Mouse (Mus musculus) frontal cortex, postnatal 14 days (tissue): ENCODE results near the gene Stk19.

ENCODE experiments used
- DNase-seq, 2 experiments: peaks; one replicate each; pipeline ENCODE4 v3.0.0; 2022; ENCODE audit warnings: low spot score in 2 of 2

Stk19 gene

DNA sequence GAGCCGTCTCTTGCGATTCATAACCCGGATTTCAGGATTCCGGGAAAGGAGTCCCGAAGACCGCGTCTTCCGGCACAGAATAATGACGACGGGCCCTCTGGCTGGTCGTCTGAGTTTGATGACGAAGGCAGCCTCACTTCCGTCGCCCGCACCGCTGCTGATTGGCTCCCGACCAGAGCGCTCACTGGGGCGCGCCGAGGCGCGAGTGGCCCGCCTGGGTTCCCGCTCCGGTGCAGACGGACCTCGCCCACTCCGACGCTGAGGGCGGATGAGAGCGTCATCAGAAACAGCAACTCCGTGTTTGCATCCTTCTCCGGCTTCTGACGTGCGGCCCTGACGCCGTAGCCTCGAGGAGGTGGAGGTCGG lies at the start of gene Stk19, which contains the start of gene Dxo:
TSS of gene Stk19 (minus strand) at position 90 of the 366 bp plus-strand sequence.
TSS of gene Dxo (plus strand) at position 164 of the 366 bp plus-strand sequence.
- peak; percentile 96 for DNase-seq

DNA sequence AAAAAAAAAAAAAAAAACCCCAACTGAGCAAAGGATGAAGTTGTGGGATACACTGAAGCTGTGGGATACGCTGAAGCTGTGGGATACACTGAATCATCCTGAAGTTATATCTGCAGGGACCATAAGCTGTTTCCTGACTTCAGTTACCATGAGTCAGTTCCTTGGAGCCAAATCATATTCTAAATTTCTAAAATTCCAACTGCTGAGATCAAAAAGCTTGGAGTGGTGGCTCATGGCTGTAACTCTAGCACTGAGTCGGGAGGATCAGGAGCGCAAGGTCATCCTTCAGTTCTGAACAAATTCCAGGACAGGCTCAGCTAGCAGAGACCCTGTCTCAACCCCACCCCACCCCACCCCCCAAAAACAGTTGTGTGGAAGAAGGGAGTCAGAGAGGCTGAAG lies 48.9 kb upstream of the Stk19 start:
- DNase-seq, result no peak

- DNase-seq, result no peak
Measured at GRCm38 (mm10) chr17:34884704-34885103, 48.0 kb upstream of the Stk19 start.

DNA sequence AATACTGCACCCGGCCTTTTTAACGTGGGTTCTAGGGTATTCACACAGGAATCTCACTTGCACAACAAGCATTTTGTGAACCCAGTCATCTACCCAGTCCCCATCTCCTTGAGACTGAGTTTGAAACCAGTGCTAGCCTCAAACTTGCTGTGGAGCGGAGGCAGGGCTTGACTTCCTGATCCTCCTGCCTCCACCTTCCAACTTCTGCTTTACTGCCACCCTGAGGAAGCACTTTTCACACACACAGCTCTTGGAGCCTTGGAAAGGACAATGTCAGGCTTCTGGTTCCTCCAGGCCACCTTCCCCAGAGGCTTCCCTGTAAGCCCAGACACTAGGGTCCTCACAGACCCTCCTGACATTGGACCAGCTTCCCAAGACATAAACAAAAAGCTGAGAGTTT lies 46.6 kb upstream of the Stk19 start:
- no peak for DNase-seq

DNA sequence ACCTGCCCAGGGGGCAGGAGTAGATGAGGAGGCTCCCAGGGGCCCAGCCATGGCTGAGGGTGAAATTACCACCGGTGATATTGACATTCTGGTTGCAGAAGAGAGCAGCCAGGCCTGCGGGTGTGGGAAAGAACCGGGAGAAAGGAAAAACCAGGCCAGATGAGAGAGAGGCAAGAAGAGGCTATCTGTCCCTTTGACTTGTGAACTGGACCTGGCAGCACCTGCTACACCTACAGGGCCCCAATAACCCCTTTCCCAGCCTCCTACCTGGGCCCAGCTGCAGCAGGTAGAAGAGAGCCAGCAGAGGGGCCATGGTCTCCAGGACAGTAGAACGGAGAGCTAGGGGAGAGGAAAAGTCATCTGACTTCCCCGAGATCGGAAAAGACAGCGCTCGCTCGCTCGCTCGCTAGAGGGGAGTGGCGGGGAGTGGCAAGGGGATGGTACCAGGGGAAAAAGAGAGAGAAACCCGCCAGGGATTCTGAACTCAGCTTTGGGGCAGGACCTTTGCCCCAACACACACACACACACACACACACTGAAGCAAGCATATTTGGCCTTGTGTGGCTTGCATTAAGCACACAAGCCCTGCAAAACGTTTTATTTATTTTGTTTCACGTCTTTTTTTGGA lies 45.1 kb upstream of the Stk19 start, which contains the start of gene Gm20547:
TSS of gene Gm20547 (minus strand) at position 360 of the 628 bp plus-strand sequence.
- DNase-seq, result no peak

DNA sequence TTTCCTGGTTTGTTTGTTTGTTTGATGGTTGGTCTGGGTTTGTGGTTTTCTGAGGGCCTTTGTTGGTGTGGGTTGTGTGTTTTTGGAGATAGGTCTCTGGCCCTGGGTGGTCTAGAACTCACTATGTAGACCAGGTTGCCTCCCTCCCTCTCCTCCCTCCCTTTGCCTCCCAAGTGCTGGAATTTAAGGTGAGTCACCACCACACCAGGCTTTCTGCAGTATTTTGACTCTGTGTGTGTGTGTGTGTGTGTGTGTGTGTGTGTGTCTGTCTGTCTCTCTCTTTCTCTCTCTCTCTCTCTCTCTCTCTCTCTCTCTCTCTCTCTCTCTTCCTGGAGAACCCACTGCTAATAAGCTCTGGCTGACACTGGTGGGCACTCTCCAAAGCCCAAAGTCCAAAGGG lies 44.4 kb upstream of the Stk19 start:
- DNase-seq, result no peak

DNA sequence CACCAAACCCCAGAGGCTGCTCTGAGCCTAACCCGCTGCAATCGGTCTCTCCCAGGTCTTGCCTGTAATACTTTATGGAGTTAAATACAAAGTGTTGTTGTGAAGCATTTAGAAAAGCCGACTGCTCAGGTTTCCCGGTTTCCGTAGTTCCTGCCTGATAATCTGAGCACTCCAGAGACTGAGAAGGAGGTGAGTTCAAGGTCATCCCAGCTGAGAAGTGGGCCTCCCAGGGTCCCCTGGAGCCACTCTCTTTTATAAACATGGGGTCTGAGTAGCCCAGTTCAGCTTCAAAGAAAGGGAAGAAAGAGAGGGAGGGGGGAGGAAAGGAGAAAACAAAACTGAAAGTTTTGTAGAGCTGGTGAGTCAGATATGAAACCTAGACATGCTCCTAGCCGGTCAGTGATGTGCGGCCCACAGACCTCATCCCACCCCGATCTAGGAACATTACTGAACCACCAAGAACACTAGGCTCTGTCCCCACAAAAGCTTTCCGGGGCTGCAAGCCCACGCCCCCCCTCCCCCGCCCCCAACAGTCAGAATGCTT lies 42.7 kb upstream of the Stk19 start, which contains the start of gene Zbtb12:
TSS of gene Zbtb12 (plus strand) at position 148 of the 544 bp plus-strand sequence.
- no peak for DNase-seq

GRCm38 (mm10) chr17:34874321-34874720 lies 37.6 kb upstream of the Stk19 start:
- DNase-seq, result no peak

DNA sequence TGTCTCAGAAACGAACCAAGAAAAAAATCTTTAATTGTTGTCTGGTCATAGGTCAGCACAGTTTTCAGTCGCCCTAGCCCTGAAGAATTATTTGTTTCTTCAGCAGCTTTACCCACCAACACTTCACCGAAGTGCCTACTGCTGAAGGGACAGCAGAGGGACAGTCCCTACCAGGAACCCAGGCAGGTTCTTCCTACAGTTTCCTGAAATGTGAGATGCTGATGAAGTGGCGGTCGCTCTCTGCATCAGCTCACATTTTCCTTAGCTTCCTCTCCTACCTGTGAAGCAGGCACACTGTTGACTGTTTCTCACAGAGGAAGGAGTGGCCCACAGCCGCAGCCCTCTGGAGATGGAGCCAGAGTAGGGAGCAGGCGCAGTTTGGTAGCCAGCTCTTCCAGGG lies 29.2 kb upstream of the Stk19 start:
- no peak for DNase-seq

GRCm38 (mm10) chr17:34862416-34863081 lies 25.8 kb upstream of the Stk19 start, which contains the start of gene Cfb:
TSS of gene Cfb (minus strand) at chr17:34862518.
- no peak for DNase-seq

DNA sequence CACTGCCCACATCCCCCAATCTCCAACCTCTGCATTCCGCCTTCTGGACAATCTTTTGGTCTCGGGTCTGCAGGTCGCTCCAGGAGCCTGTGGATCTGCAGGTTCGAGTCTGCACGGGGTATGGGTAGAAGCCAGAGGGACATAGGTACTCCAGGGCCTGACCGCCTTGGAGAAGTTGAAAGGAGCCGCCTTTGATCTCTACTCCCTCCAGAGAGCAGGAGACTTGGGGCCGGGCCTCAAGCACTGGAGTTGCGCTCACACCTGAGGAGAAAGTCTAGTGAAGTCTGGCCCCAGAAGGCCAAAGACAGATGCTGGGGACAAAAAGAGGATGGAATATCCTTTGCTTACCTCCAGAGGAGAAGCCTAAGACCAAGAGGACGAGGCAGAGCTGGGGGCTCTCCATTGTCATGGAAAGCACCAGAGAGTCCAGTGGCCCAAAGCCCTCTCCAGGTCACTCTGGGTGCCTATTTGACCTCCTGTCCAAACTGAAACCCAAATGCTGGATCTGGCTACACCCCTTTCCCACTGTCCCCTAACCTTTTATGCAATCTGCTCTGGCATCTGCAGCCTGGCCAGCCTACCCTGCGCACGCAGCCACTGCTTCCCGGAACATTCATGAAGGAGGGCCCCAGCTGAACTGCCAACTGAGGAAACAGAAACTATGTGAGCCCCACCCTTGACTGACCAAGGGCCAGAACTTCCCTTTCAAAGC lies 25.1 kb upstream of the Stk19 start:
- DNase-seq, result no peak

DNA sequence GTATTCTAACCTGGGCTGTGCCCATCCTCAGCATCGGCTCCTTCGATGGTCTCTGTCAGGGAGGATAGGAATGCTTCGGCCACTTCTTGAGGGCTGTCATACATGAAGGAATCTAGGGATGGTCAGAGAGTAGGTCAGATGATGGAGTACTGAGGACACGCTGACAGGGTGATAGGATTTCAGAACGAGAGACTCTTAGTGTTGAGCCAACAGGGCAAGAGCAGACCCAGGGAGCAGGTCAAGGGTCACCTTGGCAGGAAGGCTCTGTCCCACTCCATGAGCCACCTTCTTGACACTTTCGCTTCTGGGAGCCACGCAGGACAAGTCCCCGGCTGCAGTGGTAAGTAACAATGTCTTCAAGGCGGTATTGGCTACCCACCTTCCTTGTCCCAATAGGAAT lies 23.8 kb upstream of the Stk19 start:
- no peak for DNase-seq

DNA sequence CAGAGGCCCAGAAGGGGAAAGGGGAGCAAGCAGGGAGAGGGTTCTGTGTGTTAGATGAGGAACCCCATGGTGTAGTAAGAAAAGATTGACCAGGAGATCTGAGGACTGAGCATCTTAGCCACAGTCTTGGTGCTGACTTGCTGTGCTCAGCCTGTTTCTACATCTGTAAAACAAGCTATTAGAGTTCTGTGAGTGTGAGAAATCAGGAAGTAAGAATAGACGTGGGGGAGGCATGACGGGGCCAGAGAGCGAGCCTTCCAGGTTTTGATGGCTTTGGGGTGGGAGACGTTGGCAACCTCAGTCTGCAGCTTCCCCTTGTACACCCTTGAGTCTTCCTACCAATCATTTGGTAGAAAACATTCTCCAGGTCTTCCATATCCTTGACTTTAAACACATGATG lies 21.9 kb upstream of the Stk19 start:
- no peak for DNase-seq

DNA sequence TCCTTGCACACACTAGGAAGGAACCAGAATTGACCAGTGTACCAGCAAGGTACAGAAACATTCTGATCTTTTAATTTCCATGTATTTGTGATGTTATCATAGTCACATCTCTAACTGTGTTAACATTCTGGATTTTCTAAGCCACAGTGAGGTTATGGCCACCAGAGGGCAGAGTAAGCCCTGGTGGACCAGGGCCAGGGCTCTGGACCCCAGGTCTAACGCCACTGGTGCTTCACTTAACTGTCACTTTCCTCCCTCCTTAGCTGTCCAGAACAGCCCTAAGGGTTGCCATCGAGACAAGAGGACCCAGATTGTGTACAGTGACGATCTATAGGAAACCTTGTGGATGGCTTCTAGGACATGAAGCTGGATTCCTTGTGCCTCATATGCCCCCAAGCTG lies 19.1 kb upstream of the Stk19 start:
- DNase-seq, result no peak

DNA sequence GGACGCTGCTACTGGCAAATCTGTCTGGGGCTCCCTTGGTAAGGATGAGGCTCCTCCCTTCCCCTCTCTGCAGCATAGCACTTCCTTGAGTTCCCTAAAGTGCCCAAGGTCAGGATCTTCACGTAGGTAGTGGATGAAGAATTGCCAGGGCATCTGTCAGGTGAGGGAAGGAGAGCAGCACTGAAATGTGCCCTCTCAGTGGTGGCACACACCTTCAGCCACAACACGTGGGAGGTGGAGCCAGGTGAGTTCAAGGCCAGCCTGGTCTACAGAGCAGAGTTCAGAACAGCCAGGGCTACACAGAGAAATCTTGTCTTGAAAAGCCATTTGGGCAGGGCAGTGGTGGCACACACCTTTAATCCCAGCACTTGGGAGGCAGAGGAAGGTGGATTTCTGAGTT lies 18.0 kb upstream of the Stk19 start:
- DNase-seq, result no peak

DNA sequence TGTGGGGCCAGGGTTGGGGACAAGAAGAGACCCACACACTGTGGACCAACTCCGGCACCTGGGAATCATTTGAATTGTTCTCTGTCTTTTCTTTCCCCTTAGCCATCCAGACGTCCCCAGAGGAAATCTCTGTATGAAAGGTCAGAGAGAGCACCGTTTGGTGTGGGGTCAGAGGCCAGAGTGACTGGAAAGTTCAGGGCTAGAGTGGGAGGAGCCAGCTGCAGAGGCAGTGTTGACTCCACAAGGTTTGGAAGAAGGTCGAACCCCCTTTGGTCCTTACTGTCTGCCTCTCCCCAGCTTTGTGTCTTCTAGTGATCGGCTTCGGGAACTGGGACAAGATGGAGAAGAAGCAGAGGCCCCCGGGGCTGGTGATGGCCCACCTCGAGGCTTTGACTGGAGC lies 16.8 kb upstream of the Stk19 start:
- DNase-seq, result no peak

DNA sequence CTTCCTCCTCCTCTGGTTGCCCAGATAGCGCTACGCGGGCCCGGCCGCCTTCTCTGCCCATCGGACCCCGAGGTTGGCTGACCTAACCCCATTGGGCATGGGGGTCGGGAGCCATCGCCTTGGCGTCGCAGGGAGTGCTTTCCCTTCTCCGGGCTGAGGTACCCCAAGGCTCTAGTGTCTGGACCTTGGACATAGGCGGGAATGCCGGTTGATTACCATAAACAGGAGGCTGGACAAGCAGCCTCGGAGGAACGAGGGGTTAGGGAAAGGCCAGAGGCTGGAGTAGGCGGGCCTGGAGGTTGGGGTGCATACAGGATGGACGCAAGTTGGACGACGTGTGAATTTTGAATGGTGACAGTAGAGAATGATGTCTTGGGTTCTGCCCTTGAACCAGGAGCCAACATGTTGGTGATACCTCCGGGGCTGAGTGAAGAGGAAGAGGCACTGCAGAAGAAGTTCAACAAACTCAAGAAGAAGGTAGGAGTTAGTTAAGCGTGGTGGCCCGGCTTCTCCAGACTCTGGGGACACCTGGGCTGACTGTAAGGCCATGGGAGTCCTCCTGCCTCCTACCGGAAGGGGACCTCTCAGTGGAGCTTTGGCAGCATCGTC lies 13.9 kb upstream of the Stk19 start:
- no peak for DNase-seq

- peak; percentile 96 to 97 for DNase-seq
Measured at GRCm38 (mm10) chr17:34849722-34850516, 13.2 kb upstream of the Stk19 start, which contains the start of the genes Skiv2l and Nelfe. TSS of gene Skiv2l (minus strand) at chr17:34850210. TSS of gene Nelfe (plus strand) at chr17:34850391.

DNA sequence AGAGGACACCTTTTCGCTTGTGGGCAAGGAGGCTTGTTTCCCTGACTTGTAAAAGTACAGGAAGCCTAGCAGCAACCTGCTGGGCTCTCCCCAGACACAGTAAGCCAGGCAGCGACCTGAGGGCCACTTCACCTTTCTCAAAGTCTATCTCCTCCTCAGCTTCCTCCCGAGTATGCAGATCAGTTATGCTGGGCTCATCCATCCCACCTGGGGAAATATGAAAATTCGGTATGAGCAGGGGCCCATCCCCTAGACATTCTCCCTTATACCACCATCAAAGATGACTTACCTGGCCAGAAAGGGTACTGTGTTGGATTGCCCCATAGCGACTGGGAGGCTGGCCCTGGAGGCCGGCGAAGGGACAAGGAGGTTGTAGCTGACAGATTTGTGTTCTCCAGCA lies 10.9 kb upstream of the Stk19 start:
- no peak for DNase-seq

DNA sequence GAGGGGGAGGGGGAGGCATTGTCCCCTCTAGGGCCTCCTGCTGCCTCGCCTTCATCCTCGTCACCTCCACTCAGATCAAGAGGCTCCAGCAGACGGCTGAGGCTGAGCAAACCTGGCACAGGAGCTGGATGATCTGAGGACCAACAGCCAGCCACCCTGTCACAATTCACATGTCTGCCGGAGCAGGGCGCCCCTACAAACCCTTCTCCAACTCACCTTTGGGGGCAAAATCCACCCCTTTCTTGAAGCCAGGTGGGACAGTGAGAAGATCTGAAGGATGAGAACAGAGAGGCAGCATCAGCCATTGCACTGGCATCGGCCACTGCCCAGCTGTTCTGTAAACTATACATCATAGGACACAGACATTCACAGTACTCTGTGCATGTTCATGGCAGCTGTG lies 10.4 kb upstream of the Stk19 start:
- DNase-seq, result no peak

DNA sequence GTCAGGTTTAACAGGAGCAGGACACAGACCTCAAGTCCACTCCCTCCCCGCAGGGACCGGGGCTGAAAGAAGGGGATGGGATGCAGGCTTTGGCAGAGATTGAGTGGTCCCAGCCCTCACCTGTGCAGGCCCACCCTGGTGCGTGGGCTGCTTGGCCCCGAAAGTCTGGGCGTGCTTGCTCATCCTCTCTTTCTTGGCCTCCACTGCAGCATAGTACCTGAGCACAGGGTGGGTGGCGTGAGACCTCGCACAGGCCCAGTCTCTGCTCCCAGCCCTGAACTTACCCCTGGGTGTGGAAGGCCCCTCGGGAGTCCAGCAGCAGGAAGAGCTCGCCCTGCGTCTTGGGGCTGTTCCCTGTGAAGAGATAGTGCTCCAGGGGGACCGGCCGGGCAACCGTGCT lies 8.1 kb upstream of the Stk19 start:
- no peak for DNase-seq
